Mouse (Mus musculus): ENCODE data around the gene Ncoa1.
"Not testable (repeated sequence)": the region's sequence is repeated elsewhere in the genome, so short reads cannot be mapped to it uniquely, and the experiment has no call there.

Ncoa1 gene

GRCm38 (mm10) chr12:4392074-4392473 is 84.9 kb downstream of the Ncoa1 start:
- DNase-seq (ENCODE audit: low spot score), result no peak

GRCm38 (mm10) chr12:4391256-4391655 is 85.7 kb downstream of the Ncoa1 start:
- no peak for DNase-seq (ENCODE audit: low spot score)

DNA sequence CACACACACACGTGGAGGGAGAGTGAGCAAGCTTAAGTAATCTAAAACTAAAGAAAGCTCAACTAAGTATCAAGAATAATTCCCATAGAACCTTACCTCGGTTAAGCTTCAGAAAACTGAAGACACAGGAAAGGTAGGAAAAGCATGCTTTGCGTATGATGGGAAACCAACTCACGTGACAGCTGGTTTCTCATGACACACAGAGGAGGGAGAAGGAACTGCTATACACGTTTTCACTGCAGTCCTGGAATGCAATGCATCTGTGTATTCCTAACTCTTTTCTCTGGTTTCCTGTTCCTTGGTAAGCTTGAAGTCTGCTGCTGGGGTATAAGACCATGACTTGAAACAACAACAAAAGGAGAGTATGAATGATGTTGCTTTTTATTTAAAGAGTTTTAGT is 86.3 kb downstream of the Ncoa1 start:
- DNase-seq (ENCODE audit: low spot score), result peak; percentile 25

GRCm38 (mm10) chr12:4386077-4386719 is 90.8 kb downstream of the Ncoa1 start:
- no peak for DNase-seq (ENCODE audit: low spot score)

DNA sequence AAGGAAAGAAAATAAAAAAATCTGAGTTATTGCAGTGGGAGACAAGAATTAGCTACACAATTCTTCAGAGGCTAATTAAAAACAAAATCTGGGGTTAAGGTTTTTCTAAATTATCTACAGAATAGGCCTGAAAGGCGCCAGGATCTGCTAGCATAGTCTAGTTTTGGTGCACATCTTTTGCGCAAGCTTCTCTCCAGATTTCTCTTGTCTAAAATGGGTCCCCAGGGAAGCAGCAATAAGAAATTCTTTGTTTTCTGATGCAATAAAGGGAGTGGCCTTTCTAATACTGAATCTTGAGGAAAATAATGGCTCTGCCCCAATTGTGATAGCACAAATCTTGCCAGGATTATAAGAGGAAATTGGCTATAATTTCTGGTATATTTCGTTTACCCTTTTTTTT is 93.9 kb downstream of the Ncoa1 start:
- no peak for DNase-seq (ENCODE audit: low spot score)

- no peak for DNase-seq (ENCODE audit: low spot score)
Observed at GRCm38 (mm10) chr12:4379298-4379957, 97.6 kb downstream of the Ncoa1 start.

GRCm38 (mm10) chr12:4376475-4376874 is 100.5 kb downstream of the Ncoa1 start:
- no peak for DNase-seq (ENCODE audit: low spot score)

GRCm38 (mm10) chr12:4374816-4375493 is 102.0 kb downstream of the Ncoa1 start:
- no peak for DNase-seq (ENCODE audit: low spot score)

DNA sequence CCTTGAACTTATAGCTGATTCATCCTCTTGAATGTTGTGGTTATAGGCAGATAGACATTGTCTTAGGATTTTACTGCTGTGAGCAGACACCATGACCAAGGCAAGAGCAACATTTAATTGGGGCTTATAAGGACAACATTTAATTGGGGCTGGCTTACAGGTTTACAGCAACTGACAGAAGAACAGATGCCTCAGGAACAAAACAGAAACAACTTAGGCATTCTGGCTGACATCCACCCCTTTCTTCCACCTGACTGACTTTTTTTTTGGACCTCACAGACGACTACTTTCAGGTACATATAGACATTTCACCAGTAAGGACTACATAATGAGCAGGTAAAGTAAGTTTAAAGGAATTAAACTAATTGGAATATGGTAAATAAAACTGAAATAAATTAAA is 105.6 kb downstream of the Ncoa1 start:
- DNase-seq (ENCODE audit: low spot score), result no peak

DNA sequence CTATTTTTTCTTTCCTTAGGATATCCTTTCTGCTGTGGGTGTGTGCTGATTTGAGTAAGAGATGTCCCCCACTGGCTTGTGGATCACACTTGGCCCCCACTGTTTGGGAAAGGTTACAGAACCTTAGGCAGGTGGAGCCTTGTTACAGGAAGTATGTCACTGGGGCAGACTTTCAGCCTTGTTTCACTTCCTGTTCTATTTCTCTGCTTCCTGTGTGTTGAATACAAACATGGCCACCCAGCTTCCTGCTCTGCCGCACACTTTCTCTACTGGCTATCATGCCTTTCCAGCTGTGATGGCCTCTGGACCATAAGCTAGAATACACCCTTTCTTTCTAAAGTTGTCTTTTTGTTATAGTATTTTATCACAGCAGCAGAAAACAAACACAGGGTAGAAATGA is 111.0 kb downstream of the Ncoa1 start:
- DNase-seq (ENCODE audit: low spot score), result no peak

GRCm38 (mm10) chr12:4359475-4359874 is 117.5 kb downstream of the Ncoa1 start:
- no peak for DNase-seq (ENCODE audit: low spot score)

DNA sequence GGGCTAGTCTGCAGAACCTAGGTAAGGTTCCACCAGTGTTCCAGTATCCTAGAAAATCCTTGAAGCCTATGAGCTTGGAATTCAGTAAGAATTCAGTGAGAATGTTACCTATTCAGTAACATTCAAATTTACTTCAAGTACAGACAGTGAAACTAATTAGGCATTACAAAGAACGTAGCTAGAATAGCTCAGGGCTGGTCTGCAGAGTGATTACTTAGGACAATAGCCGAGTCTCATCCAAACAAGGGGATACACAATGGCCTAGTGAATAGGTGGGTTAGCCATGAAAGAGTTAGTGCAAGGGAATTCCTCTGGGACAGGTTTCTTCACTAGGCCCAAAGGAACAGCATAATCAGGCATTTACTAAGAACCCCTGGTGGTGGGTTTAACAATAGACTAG is 118.3 kb downstream of the Ncoa1 start:
- DNase-seq (ENCODE audit: low spot score), result not testable (repeated sequence)

- DNase-seq (ENCODE audit: low spot score), result no peak
Observed at GRCm38 (mm10) chr12:4358100-4358499, 118.9 kb downstream of the Ncoa1 start.

- DNase-seq (ENCODE audit: low spot score), result no peak
Observed at GRCm38 (mm10) chr12:4356834-4357445, 120.0 kb downstream of the Ncoa1 start.

DNA sequence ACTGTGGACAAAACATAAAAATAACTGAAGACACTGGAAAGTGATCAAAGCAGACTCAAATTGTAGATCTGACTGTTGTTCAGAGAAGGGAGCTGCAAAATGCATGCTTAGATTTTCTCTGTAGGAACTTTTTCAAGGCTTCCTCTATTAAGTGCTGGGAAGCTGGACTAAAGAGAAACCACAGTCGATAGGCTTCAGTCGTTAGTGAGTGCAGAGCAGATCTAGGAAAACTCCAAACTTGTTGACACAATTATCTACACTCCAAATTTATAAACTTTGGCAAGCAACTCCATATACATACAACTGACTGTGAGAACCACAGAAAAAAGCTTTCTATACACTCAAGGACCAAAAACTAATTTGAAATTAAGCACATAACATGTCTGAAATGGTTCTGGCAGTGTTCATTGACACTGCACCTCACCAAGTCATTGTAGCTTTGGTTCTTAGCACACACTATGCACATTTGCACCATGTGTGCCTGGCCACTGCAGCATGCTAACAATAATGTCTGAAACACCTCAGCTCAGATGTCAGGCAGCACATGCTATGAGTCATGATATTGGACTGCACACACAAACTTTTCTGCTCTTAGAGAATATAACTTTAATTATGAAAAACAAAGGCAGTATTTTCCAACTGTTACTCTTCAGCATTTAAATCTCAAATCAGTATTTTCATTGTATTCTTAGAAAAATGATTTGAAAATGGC is 121.8 kb downstream of the Ncoa1 start:
- no peak for DNase-seq (ENCODE audit: low spot score)

DNA sequence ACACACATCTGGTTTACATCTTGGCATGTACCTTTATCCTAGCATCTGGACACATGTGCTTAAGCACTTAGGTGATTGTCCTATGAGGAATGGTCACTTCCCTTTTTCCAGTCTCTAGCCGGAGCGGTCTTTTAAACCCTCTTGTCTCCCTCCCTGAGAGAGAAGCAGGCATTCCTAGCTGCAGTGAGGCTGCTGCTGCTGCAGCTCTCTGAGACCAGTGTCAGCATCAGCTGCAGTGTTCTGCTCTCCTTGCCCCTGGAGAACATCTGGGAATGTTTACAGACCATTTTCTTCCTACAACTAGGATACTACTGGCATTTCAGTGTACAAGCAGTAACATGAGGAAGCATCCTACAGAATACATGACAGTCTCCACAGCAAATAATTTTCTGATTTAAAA is 133.8 kb downstream of the Ncoa1 start:
- peak; percentile 36 for DNase-seq (ENCODE audit: low spot score)

DNA sequence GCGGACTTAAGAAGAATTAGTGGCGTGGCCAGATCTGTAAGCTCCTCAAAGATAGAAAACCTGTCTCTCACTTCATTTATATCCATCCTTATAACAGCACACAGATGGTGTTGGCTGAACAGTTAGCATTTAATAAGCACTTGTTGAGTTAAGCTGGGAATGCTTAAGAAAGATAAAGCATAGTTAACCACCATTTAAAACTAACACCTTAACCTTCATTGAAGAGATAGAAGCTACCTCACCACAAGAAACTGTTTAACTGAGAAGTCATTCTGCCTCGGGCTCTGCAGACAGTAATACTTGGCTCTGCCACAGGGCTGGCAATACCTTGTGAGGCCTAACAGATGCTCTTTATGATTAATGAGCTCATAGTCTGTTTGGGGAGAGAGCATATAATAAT is 134.9 kb downstream of the Ncoa1 start:
- DNase-seq (ENCODE audit: low spot score), result no peak

GRCm38 (mm10) chr12:4340325-4340924 is 136.6 kb downstream of the Ncoa1 start:
- DNase-seq (ENCODE audit: low spot score), result no peak

GRCm38 (mm10) chr12:4323604-4324003 is 153.4 kb downstream of the Ncoa1 start:
- DNase-seq (ENCODE audit: low spot score), result no peak

DNA sequence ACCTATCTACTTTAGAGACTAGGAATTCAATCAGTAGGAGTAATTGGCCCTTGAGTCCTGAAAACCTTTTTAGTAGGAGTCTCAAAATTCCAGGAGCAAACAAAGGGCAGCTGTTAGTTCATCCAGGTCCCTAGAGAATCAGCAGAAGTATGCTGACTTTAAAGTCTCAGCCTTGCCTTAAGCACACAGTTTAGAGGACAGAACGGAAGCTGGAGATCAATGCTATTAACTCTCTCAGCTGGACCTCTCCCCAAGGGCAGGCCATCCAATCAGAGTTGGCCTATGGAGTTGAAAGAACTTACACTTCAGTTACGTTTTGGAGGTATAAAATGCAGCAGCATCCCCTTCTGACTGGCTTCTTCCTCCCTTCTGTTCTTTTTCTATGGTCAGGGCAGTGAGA is 154.8 kb downstream of the Ncoa1 start:
- peak; percentile 22 for DNase-seq (ENCODE audit: low spot score)

GRCm38 (mm10) chr12:4313824-4314223 is 163.2 kb downstream of the Ncoa1 start:
- no peak for DNase-seq (ENCODE audit: low spot score)

Data from embryo, embryonic 10 days (tissue).